Mouse (Mus musculus) left cerebral cortex, postnatal 14 days (tissue): ENCODE data around the gene Chd1l. TPM values are rescaled to one million over a fixed set of nuclear protein-coding genes. Genes with fewer than 3 reads are reported as not detected.

ENCODE experiments used
- DNase-seq, 2 experiments: peaks; one replicate each; pipeline ENCODE4 v3.0.0; 2021 to 2022; ENCODE audit warnings: low spot score in 2 of 2, mixed read lengths in 1 of 2
- intact Hi-C: fragments of 180-260 bp; cut with DNase I; formaldehyde crosslinking; loops from one replicate; pipeline ENCODE4 v1.15.1; 2025
- total RNA-seq, 2 experiments: library from RNA; stranded (reverse); gene quantifications; 2 replicates each; pipeline ENCODE4 v1.2.3; 2021

The Chd1l gene
- total RNA-seq, 2 experiments from 2014 or later = 10.1 to 11.2 TPM

DNA sequence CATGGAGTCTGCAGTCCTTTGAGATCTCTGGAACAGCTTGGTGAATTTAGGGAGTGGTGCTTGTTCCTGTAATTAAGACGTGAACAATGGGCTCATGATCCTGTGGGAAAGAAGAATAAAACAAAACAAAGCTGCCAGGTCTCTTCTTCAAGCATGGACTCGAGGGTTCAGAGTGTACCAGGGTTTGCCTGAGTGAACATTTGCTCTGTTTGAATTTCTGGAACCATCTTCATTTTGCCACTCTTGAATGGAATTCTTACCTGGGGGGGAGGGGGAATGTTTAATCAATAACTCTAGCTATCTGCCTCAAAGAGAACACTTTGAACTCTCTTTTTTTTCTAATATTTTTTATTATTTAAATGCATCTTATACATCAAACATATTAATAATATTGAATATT is 14.6 kb upstream of the Chd1l start:
- no peak for DNase-seq
- intact Hi-C loops = no loop called here

DNA sequence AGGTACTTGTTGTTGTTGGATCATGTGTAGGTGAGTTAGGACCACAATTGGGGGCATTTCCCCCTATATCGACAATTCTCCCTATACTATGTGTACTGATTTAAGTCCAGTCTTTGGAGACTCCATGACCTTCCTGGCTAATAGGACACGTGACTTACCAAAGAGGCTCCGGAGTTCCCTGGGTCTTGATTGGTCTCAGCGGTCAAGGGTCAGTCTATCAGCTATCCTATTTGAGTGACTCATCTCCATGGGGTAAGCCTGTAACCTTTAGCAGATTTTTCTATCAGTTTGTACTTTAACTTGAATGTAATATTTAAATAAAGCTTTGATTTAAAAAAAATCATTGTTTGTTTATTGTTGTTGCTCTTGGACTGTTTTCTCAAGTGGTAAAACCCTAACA is 10.7 kb upstream of the Chd1l start:
- intact Hi-C loops = no loop called here
- no peak for DNase-seq

DNA sequence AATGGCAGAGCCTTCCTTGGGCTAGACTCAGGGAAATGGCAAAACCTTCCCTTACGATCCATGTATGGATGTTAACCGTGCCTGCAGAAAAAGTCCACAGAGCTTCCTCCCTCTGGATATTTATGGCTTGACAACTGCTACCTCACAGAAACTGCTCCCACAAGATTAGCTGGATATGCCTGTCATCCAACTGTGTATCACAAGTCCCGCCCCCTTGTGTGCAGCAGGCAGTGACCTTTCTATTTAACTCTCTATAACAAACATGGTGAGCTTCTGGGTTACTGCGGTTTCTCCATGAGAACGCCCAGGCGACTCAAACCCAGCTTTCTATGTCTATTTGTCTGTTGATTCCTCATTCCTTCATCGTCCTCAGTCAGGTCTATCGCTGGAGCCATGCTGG is 7.9 kb upstream of the Chd1l start:
- DNase-seq = no peak
- intact Hi-C loops = no loop called here

DNA sequence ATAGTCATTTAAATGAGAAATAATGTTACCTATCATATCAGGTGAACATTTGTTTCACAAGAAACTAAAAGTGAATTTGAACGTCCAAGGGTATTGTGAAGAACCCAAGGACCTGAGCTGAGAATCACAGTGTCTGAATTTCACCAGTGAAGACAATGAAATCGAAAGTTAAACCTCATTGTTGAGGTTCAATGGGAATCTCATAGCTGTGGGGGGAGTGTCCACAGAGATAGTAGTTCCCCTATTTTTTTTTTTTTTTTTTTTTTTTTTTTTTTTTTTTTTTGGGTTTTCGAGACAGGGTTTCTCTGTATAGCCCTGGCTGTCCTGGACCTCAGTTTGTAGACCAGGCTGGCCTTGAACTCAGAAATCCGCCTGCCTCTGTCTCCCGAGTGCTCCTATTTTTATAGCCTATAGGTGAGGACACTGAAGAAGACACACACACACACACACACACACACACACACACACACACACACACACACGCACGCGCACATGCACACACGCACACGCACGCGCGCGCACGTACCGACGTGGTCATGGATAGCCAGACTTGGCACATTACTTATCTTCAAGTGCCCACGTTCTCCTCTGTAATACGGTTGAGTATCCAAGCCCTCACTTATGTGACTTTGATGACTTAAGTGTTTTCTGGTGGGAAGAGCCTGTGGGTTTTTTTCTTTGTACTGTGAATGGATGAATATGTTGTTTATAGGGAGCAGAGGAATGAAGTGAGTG is 7.3 kb upstream of the Chd1l start:
- no peak for DNase-seq
- intact Hi-C loops = no loop called here

DNA sequence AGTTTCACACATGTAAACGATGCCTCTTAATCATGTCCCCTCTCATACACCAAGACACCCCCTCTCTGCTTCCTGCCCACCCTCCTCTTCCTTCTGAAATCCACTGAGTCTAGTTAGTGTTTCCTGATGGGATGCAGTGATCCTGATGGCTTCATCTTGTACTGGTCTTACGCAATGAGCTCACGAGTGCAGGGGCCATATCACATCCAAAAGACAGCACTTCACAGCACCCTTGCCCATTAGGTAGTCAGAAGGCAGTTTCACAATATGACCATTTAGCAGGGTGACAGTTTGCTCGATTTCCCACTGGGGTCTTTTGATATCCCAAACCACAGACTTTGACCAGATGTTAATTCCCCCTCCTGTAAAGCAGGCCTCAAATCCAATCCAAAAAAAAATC is 5.9 kb upstream of the Chd1l start:
- DNase-seq = no peak
- intact Hi-C loops = no loop called here

DNA sequence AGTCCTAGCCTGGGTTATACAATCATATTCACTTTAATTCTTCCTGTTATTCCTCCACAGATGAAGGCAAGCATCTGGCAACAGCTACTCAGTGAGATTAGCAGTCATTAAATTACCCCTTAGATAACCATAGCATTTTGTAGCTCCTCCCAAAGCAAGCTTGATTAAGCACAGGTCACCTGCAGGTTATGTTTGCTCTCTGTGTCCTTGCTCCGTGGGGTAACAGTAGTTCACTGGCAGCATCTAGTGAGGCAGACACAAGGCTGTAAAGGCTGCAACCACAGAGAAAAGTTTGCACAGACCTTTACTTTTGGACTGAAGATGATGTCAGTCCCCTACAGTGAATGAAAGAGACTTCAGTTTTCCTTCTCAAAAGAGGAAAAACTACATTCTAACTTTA is 5.2 kb upstream of the Chd1l start:
- intact Hi-C loops = no loop called here
- DNase-seq = no peak

DNA sequence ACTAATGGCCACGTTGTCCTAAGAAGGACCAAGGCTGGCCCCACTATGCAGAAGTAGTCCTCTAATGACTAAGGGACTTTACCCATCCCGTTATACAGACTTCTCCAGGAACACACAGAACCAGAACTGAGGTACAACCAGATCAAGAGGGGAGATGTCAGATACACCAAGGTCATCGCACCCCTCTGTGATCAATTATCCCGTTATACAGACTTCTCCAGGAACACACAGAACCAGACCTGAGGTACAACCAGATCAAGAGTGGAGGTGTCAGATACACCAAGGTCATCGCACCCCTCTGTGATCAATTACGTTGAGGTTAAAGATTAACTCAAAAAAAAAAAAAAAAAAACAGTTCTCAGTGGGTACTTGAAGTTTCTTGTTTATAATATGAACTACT is 1.0 kb upstream of the Chd1l start:
- no peak for DNase-seq
- intact Hi-C loops = loop anchor here (5.0 kb wide), 1 partner anchor 46 kb away; the partner anchor contains the start of gene Prkab2

DNA sequence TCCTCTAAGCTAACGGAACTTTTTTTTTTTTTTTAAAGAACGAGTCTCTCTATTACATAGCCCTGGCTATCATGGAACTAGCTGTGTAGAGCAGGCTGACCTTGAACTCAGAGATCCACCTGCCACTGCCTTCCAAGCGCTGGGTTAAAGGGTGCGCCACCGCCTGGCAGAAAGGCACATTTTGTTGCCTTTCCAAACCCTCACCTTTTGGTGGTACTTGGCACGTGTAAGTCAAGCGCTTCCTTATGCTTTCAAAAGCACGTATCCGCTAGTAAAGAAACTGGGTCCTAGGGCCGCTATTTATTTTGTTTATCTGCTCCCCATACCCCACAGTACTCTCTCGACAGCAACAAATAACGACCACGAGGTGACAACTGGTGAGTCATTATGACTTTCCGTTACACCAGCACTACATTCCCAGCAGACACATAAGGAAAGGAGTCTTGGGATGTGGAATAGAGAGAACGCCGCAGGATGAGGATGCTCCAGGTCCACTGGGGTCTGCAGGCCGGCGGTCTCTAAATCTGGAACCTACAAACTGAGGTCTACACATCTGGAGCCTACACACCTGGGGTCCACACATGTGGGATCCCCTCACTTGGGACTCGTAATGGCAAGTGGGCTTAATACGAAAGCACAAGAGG is 680 bp downstream of the Chd1l start:
- DNase-seq = no peak
- intact Hi-C loops = no loop called here

DNA sequence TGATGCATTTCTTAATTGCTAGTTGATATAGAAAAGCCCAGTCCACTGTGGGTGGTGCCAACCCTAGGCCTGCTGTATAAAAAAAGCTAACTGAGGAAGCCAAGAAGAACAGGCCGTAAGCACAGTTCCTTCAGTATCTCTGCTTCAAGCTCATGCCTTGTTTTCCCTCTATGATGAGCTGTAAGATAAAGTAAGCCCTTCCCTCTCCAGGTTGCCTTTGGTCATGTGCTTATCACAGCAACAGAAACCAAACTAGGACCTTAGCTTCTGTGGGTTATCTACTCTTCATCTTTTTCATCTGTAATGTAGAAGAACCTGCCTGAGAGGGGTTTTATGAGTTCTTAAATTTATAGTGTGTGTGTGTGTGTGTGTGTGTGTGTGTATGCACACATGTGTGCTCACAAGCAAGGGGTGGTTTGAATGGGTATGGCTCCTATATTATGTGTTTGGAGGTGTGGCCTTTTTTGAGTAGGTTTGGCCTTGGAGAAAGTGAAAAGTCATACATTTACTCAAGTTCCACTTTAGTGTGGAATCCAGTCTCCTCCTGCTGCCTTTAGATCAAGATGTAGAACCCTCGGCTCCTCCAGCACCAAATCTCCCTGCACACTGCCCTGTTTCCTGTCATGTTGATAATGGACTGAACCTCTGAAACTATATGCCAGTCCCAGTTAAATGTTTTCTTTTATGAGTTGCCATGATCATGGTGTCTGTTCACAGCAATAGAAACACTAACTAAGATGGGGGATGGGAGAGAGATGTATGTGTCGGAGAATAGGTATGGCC is 9.8 kb downstream of the Chd1l start:
- intact Hi-C loops = no loop called here
- DNase-seq = no peak

DNA sequence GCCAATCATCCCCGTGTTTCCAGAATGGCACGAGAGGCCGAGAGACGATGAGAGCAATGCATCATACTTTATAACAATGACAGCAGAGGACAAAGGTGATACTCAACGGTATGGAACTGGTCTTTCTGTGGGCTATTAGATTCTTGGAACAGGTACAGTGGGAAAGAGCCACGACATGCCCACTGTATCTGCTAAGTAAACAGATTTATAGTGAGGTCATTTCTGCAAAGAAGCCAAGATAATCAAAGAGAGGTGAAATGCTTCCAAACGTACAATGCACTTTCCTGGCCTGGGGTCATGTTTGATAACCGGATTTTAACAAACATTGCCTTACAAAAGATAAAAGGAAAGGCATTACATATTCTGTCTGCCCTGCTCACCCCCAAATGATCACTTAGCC is 13.2 kb downstream of the Chd1l start:
- intact Hi-C loops = no loop called here
- no peak for DNase-seq

DNA sequence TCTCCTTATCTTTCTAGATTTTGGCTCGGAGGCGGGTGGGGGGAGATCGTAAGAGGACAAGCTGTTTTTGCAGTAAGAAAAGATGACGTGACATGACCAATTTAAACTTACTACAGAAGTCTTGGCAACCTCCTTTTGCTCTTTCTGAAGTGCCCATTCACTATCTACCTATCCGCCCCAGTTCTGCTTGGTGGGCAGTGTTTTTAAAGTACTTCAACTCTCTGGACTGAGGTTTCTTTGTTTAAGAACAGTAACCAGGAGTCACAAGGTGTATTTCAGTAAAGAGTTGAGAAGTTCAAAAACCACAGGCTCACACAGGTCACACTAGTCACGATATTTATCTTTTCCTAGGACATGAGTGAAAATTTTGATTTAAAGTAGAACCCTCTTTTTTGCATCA is 14.9 kb downstream of the Chd1l start:
- intact Hi-C loops = no loop called here
- DNase-seq = no peak

DNA sequence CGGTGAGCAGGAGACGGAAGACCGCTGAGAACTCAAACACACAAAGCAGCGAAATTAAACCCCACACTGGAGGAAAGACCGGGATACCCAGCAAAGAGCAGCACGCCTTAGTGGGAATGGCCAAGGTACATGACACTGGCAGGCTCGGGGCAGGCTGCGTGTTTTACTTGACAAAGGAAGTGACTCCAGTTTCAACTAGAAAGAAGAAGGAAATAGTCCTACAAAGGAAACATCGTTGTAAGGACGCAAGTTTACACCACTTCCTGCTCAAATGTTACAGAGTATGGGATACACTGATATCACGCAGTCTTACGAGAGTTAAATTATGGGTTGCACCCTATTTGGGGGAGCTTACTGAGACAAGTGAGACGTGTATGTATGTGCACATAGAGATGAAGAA is 15.9 kb downstream of the Chd1l start:
- DNase-seq = no peak
- intact Hi-C loops = no loop called here

DNA sequence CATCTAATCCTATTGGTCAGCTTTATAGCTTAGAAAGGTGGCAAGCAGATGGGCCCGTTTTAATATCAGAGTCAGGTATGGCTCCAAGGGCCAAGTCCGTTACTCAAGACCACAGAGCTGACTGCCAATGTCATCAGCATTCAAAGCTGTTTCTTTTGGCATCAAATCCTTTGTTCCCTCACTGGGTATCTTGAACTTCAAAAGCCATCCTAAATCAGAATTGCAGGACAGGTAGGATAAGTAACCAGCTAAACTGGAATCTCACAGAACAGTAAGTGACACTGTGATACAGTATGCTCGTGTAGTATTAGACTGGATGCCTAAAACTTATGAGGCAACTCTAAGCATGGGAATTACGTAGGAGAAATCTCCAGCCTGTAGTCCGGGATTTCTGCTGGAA is 16.9 kb downstream of the Chd1l start:
- intact Hi-C loops = no loop called here

DNA sequence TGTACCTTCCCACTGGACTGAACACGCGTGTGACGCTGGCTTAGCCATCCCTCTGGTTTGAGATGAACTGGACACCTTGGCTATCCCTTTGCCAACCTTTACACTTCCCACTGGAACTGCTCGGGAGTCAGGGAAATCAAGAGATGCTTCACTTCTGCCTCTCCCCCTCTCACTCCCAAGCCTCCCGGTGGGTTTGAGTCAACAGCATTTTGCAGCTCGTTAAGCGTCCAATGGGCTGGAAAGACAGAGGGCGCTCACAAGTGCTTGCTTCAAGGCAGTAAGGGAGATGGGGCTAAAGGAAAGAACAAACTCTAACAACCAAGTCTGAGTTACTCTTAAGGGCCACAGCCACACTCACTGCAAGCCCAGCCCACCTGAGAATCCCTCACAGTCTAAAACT is 19.3 kb downstream of the Chd1l start:
- intact Hi-C loops = no loop called here
- no peak for DNase-seq

More for the DNA sequence above, 16.9 kb downstream of the Chd1l start:
- no peak for DNase-seq

DNA sequence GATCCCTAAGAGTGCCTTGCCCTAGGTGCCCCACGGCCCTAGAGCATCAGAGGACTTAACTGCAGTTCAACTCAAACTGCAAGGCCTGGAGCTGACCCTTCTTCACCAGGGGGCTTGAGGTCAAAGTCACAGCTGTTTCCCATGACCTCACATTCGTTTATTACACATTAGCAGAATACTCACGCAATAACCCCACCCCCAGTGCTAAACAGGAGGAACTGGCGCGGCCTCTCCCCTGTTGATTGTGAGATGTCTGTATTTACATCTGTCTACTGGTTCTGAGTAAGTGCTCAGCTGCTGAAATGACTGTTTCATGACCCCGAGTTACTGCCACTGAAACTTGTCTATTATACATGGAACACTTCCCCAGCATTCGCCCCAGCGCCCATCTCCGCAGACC is 22.3 kb downstream of the Chd1l start:
- no peak for DNase-seq
- intact Hi-C loops = loop anchor here (10.0 kb wide), 2 partner anchors 243 to 403 kb away; no protein-coding TSS in a partner anchor

DNA sequence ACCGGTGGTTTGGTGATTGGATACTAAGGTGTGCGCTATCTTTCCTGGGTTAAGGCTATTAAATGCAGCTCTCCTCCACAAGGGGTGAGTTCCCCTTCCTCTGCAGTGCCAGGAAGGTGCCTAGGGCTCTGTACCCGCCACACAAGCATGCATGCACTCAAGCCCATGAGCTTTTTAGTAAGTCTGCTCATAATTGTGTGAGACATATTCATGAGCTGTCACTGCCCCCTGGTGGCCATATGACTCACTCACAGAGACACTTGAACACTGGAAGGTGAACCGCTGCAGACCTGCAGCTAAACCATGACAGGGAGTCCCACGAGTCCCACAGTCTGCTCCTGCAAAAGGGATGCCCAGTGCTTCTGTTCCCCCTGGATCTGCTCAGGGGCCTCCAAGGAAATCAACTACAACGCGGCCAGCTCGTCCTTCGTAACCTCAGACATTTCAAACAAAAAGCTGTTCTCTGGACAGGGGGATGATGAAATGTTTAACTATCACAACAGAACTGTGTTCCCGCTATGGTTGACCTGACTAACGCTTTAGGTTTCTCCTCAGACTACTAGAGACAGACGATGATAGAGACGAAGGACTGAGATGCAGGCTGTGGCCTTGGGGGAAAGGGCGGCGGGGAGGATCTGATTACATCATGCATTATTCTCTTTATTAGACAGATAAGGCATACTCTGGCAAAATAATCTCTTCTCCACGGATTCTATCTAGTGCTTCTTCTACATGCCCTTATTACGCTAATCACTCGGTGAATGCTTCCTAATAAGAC is 24.4 kb downstream of the Chd1l start:
- intact Hi-C loops = loop anchor here (2.0 to 10.0 kb wide), 3 partner anchors 241 to 649 kb away; no protein-coding TSS in a partner anchor

DNA sequence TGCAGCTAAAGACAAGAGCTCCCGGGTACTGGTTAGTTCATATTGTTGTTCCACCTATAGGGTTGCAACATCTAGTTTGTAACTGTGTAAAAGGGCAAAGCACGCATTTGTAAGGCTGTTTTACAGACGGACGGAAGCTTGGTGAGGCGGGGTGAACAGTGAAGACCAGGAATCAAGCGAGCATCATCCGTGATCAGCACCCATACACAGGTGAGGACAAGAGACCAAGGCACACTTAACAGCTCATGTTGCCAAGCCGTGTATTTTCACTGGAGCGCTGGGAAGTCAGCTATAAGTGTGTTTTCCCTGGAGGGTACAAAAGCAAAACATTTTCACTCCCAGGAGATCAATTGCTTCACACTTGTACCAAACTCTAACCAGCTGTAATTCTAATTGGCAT is 36.2 kb downstream of the Chd1l start:
- no peak for DNase-seq
- intact Hi-C loops = no loop called here

More for the DNA sequence above, 24.4 kb downstream of the Chd1l start:
- DNase-seq = peak; percentile 92 to 94

DNA sequence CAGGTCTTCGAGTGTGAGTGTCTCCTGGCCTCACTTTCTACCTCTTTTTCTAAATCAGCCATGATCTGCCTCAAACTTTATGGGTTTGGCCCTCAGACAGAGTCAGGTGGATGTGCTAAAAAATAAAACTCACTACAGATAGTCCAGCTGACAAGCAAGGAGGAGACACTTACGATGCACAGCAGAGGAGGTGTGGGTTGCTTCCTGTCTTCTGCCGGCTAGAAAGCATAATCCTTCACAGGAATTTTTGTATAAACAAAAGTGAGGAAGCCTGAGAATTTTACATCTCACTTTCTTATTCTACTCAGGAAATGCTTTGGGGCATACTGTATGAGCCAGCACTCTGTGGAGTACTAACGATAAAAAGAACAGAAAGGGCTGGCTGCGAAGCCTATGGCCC is 45.4 kb downstream of the Chd1l start:
- DNase-seq = no peak
- intact Hi-C loops = no loop called here

DNA sequence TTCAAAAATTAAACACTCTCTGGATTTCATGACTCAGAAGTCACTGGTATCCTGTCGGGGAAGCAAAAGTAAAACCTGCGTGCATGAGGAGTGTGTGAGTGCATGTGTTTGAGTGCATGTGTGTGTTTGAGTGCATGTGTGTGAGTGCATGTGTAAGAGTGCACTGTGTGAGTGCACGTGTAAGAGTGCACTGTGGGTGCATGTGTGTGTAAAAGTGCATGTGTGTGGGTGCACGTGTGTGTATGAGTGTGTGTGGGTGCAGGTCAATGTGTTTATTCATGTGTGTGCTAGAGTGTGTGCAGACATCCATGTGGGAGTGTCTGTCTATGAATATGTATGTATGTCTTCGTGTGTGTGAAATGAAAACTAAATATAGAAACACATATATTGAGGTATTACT is 51.4 kb downstream of the Chd1l start:
- intact Hi-C loops = no loop called here

DNA sequence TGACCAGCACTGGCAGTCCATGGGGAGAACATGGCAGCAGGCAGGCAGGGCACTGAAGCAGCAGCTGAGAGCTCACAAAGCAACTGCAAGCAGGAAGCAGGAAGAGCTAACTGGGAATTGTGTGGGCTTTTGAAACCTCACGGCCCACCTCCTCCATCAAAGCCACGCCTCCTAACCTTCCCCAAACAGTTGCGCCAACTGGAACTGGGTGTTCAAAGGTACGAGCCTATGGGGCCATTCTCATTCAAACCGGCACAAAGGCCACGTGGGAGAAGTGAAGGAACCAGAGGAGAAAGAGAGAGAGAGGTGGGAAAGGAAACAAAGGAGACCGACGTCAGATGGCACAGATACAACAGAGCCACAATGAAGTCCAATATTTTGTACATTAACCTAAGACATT is 63.8 kb downstream of the Chd1l start:
- intact Hi-C loops = no loop called here
- no peak for DNase-seq

More for the DNA sequence above, 51.4 kb downstream of the Chd1l start:
- DNase-seq = no peak
